Mouse (Mus musculus) bone marrow macrophage, adult 2 months (primary cell): ENCODE results near the gene Vps26b. TPM values are rescaled to one million over a fixed set of nuclear protein-coding genes. Genes with fewer than 3 reads are reported as not detected.

Experiments
- H3K27ac ChIP-seq: 2 replicates; pipeline ENCODE4 v1.5.1; 2012; ENCODE audit warnings: low read depth, low read length; ENCODE audit not compliant: insufficient read depth
- H3K4me1 ChIP-seq: 2 replicates; pipeline ENCODE4 v1.6.1; 2012; ENCODE audit warnings: low read length; ENCODE audit not compliant: control insufficient read depth, insufficient read depth
- H3K4me3 ChIP-seq: 2 replicates; pipeline ENCODE4 v1.5.1; 2012; ENCODE audit warnings: mild to moderate bottlenecking, low read length, moderate library complexity; ENCODE audit not compliant: insufficient read depth
- CTCF ChIP-seq: IDR thresholded peaks from 2 replicates; pipeline ENCODE4 v1.5.1; 2012; ENCODE audit warnings: low read depth, mild to moderate bottlenecking, low read length, moderate library complexity
- POLR2A ChIP-seq: IDR thresholded peaks from 2 replicates; pipeline ENCODE4 v1.6.1; 2012; ENCODE audit warnings: mild to moderate bottlenecking, low read depth, low read length, borderline replicate concordance
- polyA plus RNA-seq: library from polyadenylated mRNA; stranded (reverse); fragments of >200 nt; gene quantifications from 2 replicates; pipeline ENCODE4 v1.2.4, GENCODE M21; 2012; ENCODE audit not compliant: missing spikeins, insufficient read depth, insufficient read length

The Vps26b gene
- polyA plus RNA-seq, 1 experiment: 35.8 TPM

DNA sequence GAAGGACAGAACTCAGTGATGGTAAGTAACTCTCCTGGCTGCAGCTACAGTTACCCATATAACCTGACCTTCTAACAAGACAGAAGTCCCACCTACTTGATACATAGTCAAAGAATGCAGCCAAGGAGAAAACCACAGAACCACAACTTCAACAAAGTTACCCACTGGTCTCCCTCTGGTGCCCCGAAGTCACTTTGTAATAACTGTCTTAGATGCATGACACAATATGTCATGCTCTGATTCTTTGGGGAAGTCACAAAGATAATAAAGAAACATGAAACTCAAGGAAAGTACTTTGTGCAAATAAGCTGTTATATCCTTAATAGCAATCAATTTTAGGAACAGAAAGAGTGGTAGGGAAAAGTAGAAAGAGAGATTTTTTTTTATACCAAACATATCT, 3.2 kb downstream of the Vps26b start:
- Histone ChIP-seq H3K4me1 (peaks cover 29% of the 10 kb centered on the region), H3K27ac (no peak overlapping the region), H3K4me3 (no peak overlapping the region)
- no peak for TF ChIP-seq POLR2A
- no peak for TF ChIP-seq CTCF

DNA sequence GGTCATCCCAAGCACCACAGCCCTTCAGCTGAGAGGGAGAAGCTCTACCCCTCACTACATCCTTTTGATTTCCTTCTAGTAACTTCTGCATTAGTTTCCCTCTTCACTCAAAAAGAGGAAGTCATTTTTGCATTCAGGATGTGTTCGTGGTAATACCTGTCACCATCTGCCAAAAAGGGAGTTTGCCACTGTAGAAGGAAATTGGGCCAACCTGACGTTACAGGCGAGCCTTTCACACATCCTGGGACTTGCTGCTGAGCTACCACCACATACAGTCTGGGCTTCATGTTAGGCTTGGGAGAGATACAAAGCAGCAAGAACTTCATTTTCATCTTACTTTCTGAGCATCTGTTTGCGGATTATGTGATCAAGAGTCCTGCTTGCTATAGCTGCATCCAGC, 6.2 kb downstream of the Vps26b start:
- no peak overlapping the region for H3K27ac ChIP-seq
- H3K4me3 ChIP-seq: no peak overlapping the region
- H3K4me1 ChIP-seq: peaks cover 29% of the 10 kb centered on the region

DNA sequence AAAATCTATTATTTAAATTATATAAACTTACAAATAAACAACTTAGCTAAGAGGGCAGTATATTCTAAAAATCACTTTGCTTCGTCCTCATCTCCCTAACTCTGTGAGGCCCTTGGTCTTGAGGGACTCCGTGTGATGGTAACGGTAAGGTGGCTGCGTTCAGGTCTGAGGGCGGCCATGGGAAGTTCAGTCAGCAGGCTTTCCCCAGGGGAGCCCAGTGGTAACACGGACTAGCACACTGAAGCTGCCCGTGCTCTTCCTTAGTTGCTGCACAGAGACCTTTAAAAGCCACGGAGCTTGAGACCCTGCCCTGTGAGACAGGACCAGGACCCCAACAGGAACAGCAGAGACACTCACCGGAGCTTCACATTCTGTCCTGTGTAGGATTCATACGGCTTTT, 10.9 kb downstream of the Vps26b start:
- TF ChIP-seq POLR2A: no peak
- peaks cover 10% of the 10 kb centered on the region for H3K4me1 ChIP-seq
- H3K27ac ChIP-seq: no peak overlapping the region
- H3K4me3 ChIP-seq: no peak overlapping the region

More for the DNA sequence above, 6.2 kb downstream of the Vps26b start:
- no peak for TF ChIP-seq CTCF
- TF ChIP-seq POLR2A: no peak

- no peak overlapping the region for H3K4me3 ChIP-seq
- TF ChIP-seq POLR2A (no peak), CTCF (no peak)
- H3K27ac ChIP-seq: no peak overlapping the region
- H3K4me1 ChIP-seq: no peaks in the 10 kb centered on the region
Observed at GRCm38 (mm10) chr9:27011572-27011971, 18.3 kb downstream of the Vps26b start.

- no peak overlapping the region for H3K4me3 ChIP-seq
- H3K27ac ChIP-seq: no peak overlapping the region
- no peaks in the 10 kb centered on the region for H3K4me1 ChIP-seq
- TF ChIP-seq POLR2A: no peak
- no peak for TF ChIP-seq CTCF
Observed at GRCm38 (mm10) chr9:27009231-27009630, 20.6 kb downstream of the Vps26b start.

- Histone ChIP-seq H3K4me3 (no peak overlapping the region), H3K27ac (no peak overlapping the region), H3K4me1 (no peaks in the 10 kb centered on the region)
- TF ChIP-seq CTCF (no peak), POLR2A (no peak)
Observed at GRCm38 (mm10) chr9:27006866-27007265, 23.0 kb downstream of the Vps26b start.

DNA sequence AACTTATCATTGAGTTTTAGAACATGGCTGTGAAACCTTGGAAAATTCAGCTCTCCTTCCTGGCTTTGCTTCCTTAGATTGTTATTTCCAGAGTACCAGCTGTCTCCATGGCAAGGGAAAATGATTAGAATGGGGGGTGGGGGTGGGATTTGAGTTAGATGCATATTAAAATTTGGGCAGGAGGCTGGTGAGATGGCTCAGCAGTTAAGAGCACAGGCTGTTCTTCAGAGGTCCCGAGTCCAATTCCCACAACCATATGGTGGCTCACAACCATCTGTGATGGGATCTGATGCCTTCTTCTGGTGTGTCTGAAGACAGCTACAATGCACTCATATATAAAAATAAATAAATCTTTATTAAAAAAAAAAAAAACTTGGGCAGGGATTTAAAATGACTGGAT, 23.9 kb downstream of the Vps26b start:
- no peak overlapping the region for H3K27ac ChIP-seq
- H3K4me3 ChIP-seq: no peak overlapping the region
- TF ChIP-seq CTCF: no peak
- no peak for TF ChIP-seq POLR2A
- H3K4me1 ChIP-seq: peaks cover 4% of the 10 kb centered on the region

DNA sequence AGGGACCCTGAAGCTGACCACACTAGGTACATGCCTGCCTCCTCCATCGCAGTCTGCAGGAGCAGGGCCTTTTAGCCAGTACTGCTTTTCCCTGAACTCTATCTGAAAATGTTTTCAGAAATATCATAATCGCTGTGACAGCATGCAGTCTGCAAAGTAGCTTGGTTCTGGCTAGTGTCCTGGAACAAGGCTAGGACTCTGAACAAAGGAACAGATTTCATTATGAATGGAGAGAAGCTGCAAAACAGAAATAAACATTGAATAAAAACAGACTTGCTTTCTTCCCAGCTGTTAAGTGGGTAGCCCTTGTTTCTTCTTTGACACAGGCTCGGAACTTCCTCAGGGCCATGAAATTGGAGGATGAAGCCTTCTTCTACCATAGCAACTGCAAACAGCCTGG, 24.6 kb downstream of the Vps26b start:
- no peak for TF ChIP-seq POLR2A
- TF ChIP-seq CTCF: no peak
- Histone ChIP-seq H3K4me1 (peaks cover 9% of the 10 kb centered on the region), H3K27ac (no peak overlapping the region), H3K4me3 (no peak overlapping the region)

DNA sequence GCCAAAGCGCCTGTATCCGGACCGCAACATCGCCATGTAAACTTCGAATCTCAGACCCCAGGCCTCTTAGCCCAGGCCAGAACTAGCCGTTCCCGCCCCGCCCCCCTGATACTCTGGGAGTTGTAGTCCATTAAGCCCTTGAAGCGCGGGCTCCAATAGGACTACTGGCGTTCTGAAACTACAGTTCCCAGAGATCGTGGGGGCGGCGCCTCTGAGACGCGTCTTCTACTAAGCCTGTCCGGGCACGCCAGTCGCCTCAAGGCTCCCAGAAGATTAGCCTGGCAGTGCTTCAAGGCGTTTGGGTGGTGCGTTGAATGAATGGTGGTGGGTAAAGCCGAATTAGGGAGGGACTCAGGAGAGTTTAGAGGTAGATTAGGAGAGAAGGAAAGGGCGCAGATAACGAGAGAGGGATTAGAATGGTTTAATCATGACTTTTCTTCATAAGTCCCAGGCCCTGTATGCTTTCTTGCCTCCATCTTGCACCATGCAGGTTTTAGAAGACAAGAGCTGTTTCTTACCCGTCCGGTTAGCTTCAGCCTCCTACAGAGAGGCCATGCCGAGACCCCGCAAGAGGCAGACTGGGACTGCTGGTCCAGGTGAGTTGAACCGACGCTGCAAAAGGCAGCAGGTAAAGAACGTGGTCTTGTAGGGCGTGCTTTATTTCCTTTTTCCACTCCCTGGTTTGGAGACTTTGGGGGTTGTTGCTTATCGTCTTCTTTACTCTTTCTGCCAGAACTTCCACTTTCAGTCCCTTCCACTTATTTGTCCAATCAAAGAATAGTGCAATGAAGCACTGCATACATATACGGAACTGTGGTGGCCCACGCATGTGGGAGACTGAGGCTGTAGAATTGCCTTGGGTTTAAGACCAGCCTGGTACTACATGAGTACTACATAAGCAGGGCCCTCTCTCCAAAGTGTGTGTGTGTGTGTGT, 30.1 kb downstream of the Vps26b start, which contains the start of the genes Acad8 and Thyn1:
TSS of gene Acad8 (minus strand) at position 106 of the 935 bp plus-strand sequence.
TSS of gene Thyn1 (plus strand) at position 250 of the 935 bp plus-strand sequence.
- Histone ChIP-seq H3K4me3 (peak within 1 kb of the TSS; percentile 79), H3K27ac (peak within 1 kb of the TSS; percentile 79), H3K4me1 (peaks cover 27% of the 10 kb centered on the region)
- TF ChIP-seq CTCF (no peak), POLR2A (no peak)
